Mouse (Mus musculus) cerebellum, adult 9-11 months (tissue): ENCODE measurements at regions not wholly inside any gene's neighbourhood (a gene's known extent, or its start where the extent isn't known, plus 50 kb on each side); places are given as distances from the start of the nearest gene placed in this dataset.
A peak's percentile ranks its signal among the peaks of the same experiment; 100 is the strongest.
"Not testable (repeated sequence)": the region's sequence is repeated elsewhere in the genome, so short reads cannot be mapped to it uniquely, and the experiment has no call there.

Experiments
- DNase-seq: peaks from one replicate; pipeline ENCODE4 v3.0.0; 2022

DNA sequence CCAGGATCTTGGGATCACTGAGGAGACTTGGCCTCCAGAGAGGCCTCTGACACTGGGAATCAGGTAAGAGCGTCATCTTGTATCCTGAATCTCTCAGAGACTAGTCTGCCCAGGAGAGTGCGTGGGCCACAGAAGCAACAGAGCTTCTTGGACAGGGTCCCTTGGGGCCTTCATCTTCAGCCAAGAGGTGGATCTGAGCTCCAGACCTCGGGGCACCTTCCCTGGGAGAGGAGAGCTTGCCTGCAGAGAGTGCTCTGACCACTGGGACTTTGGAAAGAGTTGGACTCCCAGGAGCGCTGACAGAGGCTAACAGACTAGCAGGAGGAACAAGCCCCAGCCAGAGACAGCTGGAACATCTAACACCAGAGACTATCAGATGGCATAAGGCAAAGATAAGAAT, 73.9 kb upstream of the Gm15319 start:
- DNase-seq, result not testable (repeated sequence)

DNA sequence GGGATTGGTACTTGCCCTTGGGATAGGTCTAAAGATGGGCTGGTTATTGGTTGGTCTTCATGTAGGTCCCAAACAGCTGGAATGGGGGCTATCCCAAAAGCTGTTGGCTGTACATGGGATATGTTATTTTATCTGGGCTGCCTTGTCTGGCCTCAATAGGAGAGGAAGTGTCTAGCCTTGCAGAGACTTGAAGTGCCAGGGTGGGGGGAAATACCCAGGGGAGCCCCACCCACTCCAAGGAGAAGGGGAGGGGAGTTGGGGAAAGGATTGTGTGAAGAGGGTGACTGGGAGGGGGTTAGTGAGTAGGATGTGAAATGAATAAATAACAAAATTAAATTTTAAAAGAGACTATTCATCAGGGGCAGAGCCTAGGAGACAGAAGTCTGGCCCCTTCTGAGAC, 70.2 kb upstream of the Gm15319 start:
- peak; percentile 25 for DNase-seq

DNA sequence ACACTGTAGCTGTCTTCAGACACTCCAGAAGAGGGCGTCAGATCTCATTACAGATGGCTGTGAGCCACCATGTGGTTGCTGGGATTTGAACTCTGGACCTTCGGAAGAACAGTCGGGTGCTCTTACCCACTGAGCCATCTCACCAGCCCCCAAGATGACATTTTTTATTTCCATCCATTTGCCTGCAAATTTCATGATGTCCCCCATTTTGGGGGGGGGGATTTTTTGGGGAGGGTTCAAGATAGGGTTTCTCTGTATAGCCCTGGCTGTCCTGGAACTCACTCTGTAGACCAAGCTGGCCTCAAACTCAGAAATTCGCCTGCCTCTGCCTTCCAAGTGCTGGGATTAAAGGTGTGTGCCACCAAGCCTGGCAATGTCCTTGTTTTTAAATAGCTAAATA, 66.5 kb upstream of the Gm15319 start:
- DNase-seq, result not testable (repeated sequence)

DNA sequence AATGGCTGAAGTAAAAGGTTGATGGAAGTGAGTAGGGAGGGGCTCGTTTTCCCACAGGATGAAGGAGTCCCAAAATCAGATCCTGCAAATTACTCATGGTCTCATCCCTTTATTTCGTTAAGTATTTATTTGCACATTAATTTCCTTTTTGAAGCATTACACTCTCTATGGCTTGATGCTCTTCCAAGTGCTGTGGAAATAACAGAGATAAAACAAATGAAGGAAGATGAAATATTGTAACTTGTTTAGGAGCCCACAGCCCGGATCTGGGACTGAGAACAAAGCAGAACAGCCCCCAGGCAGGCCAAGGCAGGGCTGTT, 61.9 kb upstream of the Gm15319 start:
- DNase-seq, result not testable (repeated sequence)

DNA sequence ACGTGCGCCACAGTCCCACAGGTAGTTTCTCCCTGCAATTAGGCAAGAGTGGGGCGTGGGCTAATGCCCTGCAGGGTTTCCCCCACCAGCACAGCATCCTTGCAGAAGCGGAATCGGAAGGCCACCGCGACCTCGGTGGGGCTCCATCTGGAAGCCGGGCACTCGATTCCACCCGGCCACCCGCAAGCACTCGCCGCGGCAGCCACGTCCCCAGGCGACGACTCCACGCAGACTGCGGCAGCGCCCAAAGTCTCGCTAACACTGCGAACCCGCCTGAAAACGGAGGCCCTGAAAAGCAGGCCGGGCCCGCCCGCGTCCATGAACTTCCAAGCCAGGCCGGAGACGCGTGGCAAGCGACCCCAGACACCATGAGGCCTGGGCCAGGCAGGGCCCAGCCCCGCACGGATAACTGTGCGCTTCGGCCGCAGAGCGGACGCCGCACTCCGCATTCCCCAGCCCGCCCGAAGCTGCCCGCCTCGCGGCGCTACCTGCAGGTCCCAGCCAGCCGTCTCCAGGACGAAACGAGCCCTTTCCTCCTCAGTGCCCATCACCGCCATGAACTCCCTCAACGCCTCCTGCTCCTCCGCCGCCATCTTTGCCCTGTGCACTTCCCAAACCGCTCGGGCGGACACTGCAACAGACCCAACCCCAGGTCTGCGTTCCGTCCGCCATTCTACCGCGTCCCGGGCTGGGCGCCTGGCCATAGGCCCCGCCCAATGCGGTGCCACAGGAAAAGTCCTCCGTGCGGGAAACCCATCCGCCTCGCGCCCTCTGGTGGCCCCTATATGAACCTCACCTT, 61.3 kb upstream of the Gm15319 start:
- peak; percentile 99 for DNase-seq

DNA sequence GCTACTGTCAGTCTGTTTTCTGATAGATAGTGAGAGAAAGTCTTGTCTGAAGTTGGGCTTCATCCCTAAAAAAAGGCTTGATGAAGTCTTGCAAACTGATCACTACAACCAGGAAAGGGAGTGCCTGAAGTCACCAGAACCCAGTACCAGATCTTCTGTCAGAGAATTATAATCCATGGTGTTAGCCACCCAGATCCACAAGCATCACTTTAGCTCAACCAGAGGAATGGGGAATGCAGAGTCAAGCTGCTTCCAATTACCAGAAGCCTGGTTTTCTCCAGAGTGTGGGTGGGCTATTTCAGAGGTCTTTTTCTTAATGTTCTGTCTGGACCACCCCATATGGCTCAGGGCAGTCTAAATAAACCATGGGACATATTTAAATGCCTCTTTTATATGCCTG, 57.8 kb upstream of the Gm15319 start:
- DNase-seq, result not testable (repeated sequence)
